Mouse (Mus musculus): ENCODE results near the gene Tor1aip2.
"Not testable (repeated sequence)": the region's sequence is repeated elsewhere in the genome, so short reads cannot be mapped to it uniquely, and the experiment has no call there.

Tor1aip2 gene

DNA sequence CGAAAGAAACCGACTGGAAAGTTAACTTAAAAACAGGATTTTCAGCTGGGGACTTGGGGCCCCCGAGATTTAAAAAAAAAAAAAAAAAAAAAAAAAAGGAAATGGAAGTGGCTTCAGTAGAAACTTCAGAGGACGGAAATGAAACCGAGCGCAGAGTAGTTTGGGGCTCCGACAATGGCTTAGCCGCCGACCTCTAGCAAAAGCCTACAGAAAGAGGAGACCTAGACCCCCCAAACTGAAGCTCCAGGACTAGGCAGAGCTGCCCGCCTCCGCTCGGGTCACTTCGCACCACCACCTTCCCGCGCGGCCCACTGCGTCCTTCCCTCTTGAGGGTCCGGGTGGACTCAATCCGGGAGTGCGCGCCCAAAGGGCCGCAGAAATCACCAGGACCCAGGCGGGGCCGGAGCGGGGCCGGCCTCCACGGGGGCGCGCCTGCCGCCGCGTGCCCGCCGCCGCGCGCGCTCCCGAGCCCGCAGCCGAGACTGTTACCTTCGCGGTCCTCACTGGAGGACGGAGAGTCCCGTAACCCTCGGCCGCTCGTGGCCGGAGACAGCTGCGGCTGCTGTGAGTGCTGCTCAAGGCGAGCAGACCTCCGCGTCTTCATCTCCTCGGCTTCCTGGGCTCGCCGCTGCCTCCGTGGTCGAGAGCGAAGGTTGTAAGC, at the start of gene Tor1aip2:
Tor1aip2 (plus strand) TSS at position 135 of the 661 bp plus-strand sequence.
- peak; percentile 37 for DNase-seq (ENCODE audit: extremely low spot score, low read depth, low spot score)

DNA sequence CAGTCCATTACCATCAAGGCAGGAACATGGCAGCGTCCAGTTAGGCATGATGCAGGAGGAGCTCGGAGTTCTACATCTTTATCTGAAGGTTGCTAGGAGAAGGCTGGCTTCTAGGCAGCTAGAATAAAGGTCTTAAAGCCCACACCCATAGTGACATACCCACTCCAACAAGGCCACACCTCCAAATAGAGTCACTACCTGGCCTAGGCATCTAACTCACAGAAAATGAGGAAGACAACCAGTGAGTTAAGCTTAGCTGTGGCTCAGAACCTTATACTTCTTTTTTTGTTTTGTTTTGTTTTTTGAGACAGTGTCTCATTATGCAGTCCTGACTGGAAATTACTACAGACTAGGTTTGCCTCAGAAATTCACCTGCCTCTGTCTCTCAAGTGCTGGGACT, 47.6 kb upstream of the Tor1aip2 start:
- DNase-seq (ENCODE audit: extremely low spot score, low read depth, low spot score) = no peak

DNA sequence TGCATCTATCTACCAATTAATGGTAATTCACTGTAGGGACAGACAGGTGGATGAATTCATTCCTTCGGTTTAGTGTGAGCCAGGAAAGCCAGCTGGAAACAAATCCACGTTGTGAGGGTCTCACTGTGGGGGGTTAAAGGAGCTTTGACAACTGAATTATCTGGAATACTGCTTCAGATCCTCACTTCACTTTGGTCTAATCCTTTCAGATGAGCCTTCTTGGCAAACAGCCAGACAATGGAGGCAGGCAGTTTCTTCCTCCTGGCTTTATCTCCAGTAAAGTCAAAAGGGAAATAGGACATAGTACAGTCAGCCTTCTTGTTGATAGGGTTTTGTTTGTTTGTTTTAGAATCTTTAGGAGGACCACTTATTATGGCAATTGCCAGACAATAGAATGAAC, 45.8 kb upstream of the Tor1aip2 start:
- DNase-seq (ENCODE audit: extremely low spot score, low read depth, low spot score) = no peak

DNA sequence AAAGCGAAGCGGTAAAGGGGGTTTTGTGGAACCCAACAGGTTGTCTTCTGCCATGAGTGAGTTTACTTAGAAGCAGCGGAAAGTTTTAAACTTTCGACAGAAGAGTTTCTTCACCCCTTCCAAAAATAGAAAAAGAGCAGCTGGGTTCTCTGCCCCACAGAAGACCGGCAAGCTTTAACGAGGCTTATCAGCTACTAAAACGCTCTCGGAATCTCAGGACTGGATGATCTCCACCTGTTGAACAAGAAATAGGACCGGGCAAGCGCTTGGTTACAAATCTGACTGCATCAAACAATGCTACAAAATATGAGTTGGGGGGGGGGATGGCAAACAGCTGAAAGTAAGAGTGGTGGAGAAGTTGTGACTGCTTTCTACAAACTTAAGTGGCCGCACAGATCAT, 44.8 kb upstream of the Tor1aip2 start:
- no peak for DNase-seq (ENCODE audit: extremely low spot score, low read depth, low spot score)

DNA sequence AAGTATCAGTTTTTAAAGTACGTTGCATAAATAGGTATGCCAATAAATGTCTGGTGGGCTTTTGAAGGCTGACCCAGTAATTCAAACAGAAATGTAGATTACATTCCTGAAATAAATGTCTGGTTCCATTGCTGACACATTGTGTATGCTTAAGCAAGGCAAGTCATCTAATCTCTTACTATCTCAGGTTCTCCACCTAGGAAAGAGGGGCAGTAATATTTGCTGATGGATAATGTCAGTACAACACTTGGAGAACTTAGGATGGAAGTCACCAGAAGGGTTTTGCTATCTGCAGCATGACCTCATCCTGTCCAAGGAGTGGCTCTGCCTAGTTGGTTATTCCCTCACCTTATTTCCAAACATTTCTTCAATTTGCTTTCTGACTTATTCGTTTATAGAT, 40.7 kb upstream of the Tor1aip2 start:
- DNase-seq (ENCODE audit: extremely low spot score, low read depth, low spot score) = no peak

DNA sequence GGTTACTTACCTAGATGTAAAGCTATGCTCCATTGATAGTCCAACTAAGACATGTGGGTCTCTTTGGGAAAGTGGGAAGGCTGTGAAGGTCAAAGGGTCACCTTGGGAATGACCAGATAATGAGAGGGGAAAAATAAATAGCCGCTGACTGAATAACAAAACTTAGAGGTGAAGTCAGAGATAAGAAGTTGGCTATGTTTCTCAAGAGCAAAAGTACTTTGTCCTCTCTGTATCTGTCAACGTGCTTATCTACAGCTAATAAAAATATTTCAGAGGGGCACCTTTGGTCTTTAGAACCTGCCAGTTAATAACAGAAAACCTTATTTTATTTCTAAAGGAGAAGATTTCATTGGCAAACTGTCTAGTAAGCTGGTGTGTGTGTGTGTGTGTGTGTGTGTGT, 39.6 kb upstream of the Tor1aip2 start:
- DNase-seq (ENCODE audit: extremely low spot score, low read depth, low spot score) = no peak

DNA sequence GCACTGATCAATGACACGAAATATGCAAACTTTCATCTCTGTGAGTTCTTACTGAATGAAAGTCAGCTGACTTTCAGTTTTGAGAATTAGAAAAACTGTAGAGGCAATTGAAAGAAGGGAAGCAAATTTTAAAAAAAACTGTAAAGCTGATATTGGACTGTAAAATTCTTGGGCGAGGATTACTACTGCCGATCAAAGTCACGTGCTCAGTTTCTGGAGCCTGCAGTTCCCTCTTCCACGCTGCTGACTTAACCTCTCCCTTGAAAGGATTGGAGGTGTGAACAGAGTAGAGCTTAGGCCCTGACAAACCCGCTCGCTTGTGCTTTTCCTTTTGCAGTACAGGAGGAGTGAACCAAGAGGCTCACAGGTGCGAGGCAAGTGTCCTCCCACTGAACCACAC, 32.8 kb upstream of the Tor1aip2 start:
- DNase-seq (ENCODE audit: extremely low spot score, low read depth, low spot score) = no peak

DNA sequence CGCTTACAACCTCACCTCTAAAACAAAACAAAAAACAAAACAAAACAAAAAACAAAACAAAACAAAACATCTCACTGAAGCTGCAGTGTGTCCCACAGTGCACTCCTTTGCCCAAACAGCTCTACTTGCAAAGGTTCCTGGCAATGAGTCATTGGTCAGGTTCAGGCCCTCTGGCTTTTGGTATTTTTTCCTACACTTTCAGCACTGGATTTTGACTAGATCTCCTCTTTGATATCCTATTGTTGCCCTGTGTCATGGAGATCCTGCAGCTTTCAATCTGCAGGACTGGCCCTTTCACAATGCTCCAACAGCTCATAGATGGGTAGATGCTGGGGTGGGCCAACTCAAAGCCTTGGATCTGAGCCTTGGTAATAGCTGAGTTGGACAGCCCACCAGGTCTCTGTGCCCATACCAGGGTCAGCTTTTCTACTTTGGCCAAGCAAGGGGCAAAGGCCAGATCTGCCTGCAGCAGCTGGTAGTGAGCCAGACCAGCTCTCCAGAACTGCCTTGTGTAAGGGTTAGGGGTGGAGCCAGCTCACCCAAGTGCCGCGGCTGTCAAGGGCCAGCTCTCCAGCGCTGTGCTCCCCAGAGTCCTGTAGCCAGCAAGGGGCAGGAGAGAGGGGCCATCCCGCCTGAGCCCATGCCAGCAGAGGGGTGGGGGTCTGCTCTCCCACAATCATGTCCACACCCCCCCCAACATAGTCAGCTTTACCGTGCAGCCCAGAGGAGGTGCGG, 31.8 kb upstream of the Tor1aip2 start:
- DNase-seq (ENCODE audit: extremely low spot score, low read depth, low spot score) = no peak

DNA sequence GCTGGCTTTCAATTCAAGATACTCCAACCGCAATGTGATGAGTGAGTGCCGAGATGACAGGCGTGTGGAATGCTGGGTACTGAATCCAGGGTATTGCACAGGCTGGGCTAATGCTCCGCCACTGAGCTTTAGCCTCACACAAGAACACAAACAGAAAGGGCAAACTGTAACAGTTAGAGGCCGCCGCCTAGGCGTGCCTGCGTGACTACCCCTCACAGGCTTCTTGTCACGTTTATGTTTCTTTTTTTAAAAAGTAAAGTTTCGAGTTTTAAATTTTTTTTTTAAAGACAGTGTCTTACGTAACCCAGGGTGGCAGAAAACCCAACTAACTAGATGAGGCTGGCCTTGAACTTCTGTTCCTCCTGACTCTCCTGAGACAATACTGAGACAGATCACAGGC, 29.3 kb upstream of the Tor1aip2 start:
- DNase-seq (ENCODE audit: extremely low spot score, low read depth, low spot score) = no peak

DNA sequence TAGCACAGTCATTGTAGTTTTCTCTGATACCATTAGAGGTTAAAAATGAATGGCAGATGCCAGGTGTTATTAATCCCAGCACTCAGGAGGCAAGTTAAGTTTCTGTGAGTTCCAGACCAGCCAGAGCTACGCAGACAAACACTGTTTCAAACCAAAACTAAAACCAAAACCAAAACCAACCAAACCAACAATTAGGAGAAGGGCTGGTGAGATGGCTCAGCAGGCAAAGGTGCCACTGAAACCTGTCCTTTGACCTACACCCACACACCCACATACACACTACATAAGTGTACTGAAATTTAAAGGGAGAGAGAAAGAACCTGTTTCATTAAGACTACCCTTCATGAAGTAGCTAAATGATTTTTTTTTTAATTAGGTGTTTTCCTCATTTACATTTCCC, 26.2 kb upstream of the Tor1aip2 start:
- no peak for DNase-seq (ENCODE audit: extremely low spot score, low read depth, low spot score)

DNA sequence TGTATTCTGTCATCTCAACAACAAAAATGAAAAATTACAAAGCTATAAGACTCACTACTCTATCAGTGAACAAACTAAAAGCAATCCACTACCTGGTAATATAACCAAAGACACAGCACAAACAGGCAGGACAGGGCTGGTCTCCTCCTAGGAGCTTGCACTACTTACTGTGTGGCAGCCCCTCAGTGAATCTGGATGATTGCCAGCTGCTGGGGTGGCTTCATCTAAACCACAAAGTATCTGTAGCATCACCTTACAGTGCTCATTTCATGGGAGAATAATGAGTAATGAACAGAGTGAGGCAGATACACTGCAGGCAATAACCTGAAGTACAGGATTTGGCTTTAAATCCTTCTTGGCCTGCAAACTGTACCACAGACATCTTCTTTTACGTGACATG, 15.4 kb upstream of the Tor1aip2 start:
- DNase-seq (ENCODE audit: extremely low spot score, low read depth, low spot score) = no peak

DNA sequence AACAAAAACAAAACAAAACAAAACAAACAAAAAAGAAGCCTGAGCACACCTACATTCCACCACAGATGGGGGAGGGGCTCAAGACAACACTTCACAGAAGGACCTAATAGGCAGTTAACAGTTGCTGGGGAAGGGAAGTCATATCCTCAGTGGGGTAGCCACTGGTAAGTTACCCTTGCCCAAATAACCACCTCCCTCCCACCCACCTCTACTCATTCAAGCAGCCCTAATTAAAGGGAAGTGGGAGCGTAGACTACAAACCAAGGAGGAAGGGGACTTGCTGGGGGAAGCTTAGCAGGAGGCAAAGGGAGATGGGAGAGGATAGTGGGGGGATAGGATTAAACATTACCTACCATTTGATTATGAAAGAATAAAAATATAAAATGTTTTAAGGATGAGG, 14.8 kb upstream of the Tor1aip2 start:
- DNase-seq (ENCODE audit: extremely low spot score, low read depth, low spot score) = no peak

DNA sequence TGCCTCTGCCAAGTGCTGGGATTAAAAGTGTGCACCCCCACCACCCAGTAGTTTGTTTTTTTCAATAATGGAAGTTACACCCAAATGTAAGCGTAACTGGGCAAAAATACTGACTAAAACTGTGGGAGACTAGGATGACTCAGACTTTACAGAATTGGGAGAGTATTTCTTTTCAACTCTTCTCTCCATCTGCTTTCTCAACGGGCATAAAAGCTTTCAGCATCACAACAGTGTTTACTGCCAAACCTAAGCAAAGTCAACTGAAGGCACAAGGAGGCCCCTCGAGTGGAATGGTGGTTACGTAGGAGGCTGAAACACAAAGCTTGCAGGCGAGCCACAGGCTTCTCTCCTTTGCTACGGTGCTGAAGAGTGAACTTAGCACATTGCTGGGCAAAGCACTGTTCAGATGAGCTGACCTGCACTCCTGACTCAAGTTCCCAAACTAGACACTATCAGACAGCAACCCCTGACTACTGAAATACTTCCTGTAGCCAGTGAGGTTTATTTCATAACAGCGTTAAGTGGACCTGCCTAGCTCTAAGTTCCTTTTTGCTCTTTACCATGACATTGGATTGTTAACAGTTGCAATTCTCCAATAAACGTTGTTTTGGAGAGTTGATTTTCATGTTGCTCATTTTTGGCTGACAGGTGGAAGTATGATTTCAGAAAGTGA, 10.2 kb upstream of the Tor1aip2 start:
- DNase-seq (ENCODE audit: extremely low spot score, low read depth, low spot score) = no peak

DNA sequence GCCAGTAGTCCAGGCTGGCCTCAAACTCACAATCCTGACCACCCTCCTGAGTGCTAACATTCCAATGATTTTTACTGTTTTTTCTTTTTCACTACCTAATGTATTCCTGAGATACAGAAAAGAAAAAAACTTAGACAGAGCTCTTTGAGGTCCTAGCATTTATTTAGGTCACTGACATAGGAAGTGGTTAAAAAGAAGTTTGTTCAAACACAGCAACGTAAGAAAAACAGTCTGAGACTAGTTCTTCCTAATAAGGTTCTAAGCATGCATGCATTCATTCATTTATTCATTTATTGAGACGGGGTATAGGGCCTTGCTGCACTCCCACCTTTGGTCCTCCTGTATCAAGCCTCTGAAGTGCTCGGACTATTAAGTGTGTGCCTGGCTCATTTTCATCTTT, 7.4 kb upstream of the Tor1aip2 start:
- no peak for DNase-seq (ENCODE audit: extremely low spot score, low read depth, low spot score)

DNA sequence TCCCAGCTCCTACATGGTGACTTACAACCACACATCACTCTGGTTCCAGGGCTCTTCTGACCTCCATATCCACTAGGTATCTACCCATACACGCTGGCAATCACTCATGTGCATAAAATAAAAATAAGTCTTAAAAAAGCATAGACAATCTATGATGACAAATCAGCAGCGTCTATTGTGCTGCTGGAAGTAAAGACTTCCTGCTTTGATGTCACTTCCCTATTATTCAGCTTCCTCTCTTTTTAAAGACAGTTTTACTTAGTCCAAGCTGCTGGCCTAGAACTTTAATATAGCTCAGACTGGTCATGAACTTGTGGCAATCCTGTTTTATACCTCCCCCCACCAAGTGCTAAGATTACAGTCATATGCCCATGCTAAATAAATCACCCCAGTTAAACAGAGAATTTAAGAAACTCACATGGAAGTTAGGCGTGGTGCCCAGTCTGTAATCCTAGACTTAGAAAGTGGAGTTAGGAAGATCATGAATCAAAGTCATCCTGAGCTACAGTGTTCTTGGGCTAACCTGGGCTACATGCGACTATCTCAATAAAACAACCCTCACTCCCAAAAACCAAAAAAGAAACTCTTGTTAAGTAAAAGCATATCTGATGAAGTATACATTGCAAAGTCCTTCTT, 6.7 kb upstream of the Tor1aip2 start:
- no peak for DNase-seq (ENCODE audit: extremely low spot score, low read depth, low spot score)

DNA sequence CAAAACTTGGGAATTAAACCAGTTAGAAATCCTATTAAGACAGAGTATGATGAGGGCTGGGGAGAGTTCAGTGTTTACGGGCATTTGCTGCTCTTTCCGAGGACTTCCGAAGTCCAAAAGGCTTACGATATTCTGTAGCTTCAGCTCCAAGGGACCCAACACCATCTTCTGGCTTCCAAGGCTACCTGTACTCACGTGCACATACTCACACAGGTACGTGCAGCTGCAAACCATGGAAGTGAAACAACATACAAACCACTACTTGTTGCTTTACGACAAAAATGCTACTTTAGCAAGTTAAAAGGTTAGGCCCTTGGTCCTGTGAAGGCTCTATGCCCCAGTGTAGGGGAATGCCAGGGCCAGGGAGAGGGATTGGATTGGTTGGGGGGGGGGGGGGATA, 1.3 kb upstream of the Tor1aip2 start:
- no peak for DNase-seq (ENCODE audit: extremely low spot score, low read depth, low spot score)

DNA sequence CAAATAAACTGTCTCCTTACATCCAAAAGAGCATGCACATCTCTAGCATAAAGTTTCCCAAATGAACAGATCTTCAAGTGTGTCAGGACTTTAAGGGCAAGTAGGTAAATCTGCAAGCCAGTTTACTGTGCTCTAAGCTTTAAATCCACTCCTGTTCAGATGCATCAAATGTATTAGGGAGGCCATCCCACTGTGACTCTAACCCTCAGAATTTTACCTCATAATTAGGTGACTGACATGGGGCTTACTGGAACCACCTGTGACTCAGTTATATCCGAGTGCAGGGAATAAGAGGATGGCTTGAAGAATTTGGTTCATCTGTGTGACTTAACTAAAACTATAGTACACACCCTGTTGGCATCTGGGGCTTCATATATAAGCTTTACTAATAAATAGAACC, 542 bp upstream of the Tor1aip2 start:
- DNase-seq (ENCODE audit: extremely low spot score, low read depth, low spot score) = no peak

DNA sequence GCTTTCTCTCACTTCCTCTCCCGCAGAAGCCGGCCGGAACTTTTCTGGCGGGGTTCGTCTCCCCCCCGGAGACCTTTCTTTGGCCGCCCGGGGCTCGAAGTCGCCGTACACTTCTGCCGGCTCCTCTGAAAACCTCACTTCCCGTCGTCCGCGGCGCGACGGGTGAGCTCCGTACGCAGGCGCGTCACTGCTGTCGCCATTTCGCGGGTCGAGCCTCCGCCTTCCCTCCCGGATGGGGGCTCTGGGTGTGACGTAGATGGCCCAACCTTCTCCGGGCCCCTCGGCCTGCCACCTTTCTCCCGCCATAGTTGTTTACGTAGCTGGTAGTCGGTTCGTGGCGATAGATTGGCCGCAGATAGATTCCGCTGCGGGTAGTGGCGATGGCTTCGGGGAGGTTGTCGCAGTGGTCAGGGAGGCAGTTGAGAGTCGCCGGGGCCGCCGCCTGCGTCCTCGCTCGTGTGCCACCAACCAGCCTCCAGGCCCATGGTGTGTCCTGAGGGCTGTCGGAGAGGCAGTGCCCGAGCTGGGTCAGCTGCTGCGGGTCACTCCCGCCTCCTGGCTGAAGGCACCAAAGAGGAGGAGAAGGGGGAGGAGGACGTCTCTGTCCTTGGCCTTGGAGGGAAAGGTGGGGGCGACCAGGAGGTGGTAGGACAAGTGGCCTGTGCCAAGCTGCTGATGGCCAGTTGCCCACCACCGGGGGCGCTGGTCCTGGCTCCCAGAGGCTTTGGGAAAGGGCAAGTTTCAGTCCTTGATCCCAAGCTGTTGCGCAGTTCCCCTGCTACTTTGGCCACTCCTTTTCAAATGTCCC, 931 bp downstream of the Tor1aip2 start, which contains the start of gene Tor1aip1:
Tor1aip1 (minus strand) TSS at position 551 of the 808 bp plus-strand sequence.
- peak; percentile 91 for DNase-seq (ENCODE audit: extremely low spot score, low read depth, low spot score)

DNA sequence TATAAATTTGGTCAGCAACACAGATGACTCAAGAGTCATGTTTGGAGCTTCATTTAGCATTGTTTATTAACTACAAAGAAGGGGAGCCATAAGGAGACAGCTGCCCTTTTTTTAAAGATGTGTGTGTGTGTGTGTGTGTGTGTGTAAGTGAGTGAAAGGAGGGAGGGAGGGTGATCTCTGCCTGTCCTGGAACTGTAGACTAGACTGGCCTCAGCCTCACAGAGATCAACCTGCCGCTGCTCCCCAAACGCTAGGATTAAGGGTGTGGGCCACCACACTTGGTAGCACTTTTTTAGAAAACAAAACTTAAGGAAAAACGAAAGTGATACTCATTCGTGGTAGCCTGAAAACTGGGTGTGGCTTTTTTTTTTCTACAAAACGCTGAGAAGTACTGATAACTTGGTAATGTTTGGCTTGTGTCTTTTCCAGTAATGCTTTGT, 2.0 kb downstream of the Tor1aip2 start:
- no peak for DNase-seq (ENCODE audit: extremely low spot score, low read depth, low spot score)

DNA sequence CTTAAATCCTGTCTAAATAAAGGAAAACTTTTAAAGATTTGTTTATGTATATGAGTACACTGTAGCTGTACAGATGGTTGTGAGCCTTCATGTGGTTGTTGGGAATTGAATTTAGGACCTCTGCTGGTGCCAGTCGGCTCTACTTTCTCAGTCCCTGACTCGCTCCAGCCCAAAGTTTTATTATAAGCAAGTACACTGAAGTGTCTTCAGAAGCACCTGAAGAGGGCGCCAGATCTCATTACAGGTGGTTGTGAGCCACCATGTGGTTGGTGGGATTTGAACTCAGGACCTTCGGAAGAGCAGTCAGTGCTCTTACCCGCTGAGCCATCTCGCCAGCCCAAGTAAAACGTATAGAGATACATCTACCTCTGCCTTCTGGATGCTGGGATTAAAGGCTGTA, 4.8 kb downstream of the Tor1aip2 start:
- not testable (repeated sequence) for DNase-seq (ENCODE audit: extremely low spot score, low read depth, low spot score)

All from hindlimb bud, embryonic 11.5 days (tissue).